Mouse (Mus musculus): ENCODE measurements around the gene Rgs19.

The Rgs19 gene

DNA sequence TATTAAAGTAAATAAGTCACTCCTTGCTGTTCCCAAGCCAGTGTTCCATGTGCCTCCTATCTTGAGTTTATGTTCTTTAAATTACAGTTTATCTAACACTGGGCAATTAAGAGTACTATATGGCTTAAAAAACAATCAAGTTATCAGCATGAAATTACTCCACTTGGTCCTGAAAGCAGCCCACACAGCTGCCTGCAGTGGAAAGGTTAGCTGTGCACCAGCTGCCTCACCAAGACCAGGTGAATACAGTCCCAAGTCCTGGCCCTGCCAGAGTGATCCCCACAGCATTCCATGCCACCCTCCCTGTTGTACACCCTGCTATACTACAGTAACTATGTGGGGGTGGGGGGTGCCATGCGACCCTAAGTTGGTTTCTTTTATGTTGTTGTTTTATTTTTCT is 40.3 kb downstream of the Rgs19 start:
- no peak for DNase-seq (ENCODE audit: low read depth)

DNA sequence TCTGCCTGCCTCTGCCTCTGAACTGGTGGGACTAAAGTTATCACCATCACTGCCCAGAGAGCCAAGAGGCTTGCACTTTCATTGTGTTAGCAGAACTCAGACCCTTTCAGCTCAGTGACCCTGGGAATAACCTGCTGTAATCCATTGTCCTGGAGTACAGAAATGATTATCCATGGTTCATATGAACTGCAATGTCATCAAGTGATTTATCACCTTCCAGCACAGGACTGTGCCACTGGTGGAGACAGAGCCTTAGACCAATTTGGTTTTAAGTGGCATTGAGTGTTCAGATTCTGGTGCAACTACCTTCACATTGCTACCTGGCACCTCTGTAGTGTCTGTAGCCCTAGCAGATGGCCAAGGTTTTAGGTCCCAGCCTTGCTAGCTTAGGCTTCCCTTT is 40.7 kb downstream of the Rgs19 start:
- no peak for DNase-seq (ENCODE audit: low read depth)

DNA sequence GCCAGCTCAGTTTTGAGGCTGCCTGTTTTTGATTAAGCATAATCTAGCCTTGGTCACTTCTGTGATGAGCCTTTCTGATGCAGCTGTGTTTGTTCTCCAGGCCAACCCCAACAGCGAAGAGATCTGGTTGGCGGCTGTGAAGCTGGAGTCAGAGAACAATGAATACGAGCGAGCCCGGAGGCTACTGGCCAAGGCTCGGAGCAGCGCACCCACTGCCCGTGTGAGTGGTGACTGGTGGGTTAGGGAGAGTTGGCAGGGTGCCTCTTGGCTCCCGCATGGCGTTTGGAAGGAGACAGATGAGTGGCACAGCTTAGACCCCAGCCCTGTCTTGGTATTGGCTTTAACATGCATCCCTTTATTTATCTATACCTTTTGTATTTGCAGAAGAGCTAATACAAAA is 44.9 kb downstream of the Rgs19 start:
- DNase-seq (ENCODE audit: low read depth) = no peak

DNA sequence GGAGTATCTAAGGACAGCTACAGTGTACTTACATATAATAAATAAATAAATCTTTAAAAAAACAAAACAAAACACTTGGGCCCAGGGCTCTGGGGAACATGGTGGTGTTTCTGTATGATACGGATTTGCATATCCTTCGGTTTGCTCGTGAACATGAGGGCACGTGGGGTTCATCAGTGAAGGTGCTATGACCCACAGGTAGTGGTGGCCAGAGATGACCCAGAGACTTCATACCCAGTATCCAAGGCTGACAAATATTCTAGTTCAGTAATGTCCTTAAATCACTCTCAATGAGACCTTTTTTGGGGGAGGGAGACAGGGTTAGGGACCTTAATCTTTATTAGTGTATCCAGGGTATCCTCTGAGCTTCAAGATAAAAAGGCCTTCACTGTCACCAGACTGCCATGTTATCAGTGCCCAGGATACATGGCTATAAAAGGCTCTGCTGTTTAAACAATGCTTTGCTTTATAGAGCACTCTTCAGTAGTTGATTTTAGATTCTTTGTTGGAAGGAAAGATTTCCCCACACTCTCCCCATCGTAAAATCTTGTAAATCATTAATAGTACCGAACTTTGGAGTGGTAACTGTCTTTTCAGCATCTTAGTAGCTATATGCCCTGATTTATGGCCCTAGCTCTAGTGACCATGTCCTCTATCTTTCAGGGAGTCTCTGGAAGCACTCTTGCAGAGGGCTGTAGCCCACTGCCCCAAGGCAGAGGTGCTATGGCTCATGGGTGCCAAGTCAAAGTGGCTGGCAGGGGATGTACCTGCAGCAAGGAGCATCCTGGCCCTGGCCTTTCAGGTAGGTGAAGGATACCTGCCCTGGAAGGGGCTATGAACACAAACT is 46.9 kb downstream of the Rgs19 start:
- DNase-seq (ENCODE audit: low read depth) = no peak

DNA sequence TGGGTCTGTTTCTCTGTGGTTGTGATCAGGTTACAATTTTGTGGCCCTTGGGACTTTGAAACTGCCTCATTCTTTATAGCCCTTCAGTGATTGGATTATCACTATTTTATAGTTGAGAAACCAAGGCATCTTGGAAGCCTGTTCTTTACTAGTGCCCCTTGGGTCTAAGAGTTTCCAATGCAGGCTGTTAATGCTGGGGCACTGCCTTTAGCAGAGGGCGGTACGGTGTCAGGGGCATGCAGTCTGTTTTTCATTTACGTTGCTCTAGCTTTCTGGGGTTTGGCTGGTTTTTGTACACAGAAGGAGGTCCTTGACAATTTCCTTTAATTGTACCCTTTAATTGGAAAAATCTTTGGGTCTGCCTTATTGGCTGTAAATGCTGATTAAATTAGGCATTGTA is 48.1 kb downstream of the Rgs19 start:
- DNase-seq (ENCODE audit: low read depth) = no peak

GRCm38 (mm10) chr2:181644361-181644760 is 49.4 kb downstream of the Rgs19 start:
- peak; percentile 80 for DNase-seq (ENCODE audit: low read depth)
